Mouse (Mus musculus) thymus, adult 2 months (tissue): ENCODE data around the gene Ankzf1.

ENCODE experiments used
- CTCF ChIP-seq: fragments of 200-500 bp; IDR thresholded peaks from 2 replicates; pipeline ENCODE4 v1.5.1; 2012; ENCODE audit warnings: mild to moderate bottlenecking, control low read depth, low read length, moderate library complexity, borderline replicate concordance; ENCODE audit not compliant: control insufficient read depth, poor library complexity, insufficient read depth; ENCODE audit errors: extremely low read depth
- POLR2A ChIP-seq: fragments of 200-500 bp; IDR thresholded peaks from 2 replicates; pipeline ENCODE4 v1.6.1; 2012; ENCODE audit warnings: mild to moderate bottlenecking, low read length, control low read depth, moderate library complexity; ENCODE audit not compliant: control insufficient read depth, poor library complexity, insufficient read depth; ENCODE audit errors: extremely low read depth

GRCm38 (mm10) chr1:75244836-75245235 is 52.9 kb downstream of the Ankzf1 start:
- TF ChIP-seq CTCF: no peak
- TF ChIP-seq POLR2A: no peak
